Comparison of ENCODE assay signal across 9 mouse cellular contexts in genomic region chr17:12799368-12800275, GRCm38 (mm10). TPM values are rescaled to one million over a fixed set of nuclear protein-coding genes. Genes with fewer than 3 reads are reported as not detected.
DNase-seq lines count a peak whose midpoint lies in the region; ATAC-seq lines count a peak whose summit lies in the region.
"Had no signal": no experiment of that assay in that cellular context is flagged by ENCODE, and none has a peak within 500 bp of the region (broad histone marks: within the 10 kb centered on the region; RNA-seq: fewer than 3 reads in every experiment).

No protein-coding gene starts in this region.

- WGBS in lung, embryonic 16.5 days, result 45% methylated on average over 12 of the region's 12 CpGs
- 63% methylated on average over 12 of the region's 12 CpGs for WGBS in stomach, embryonic 15.5 days

- H3K4me3 ChIP-seq in lung, embryonic 16.5 days (ENCODE audit: low read length), result no peak overlapping the region
- H3K4me3 ChIP-seq in stomach, embryonic 15.5 days (replicated peaks), result no peak overlapping the region
- H3K4me3 ChIP-seq: neural tube, embryonic 12.5 days had no signal

- no peak overlapping the region for H3K4me2 ChIP-seq in lung, embryonic 16.5 days (ENCODE audit: low read depth, low read length)
- no peak overlapping the region for H3K4me2 ChIP-seq in stomach, embryonic 15.5 days
- H3K4me2 ChIP-seq: neural tube, embryonic 12.5 days had no signal

- no peak overlapping the region for H3K9ac ChIP-seq in lung, embryonic 16.5 days (ENCODE audit: low read length)
- H3K9ac ChIP-seq in stomach, embryonic 15.5 days, result no peak overlapping the region
- H3K9ac ChIP-seq: neural tube, embryonic 12.5 days had no signal

- intact Hi-C loops in heart, postnatal 14 days (cut with DNase I), result no loop called here

- peaks cover 7% of the 10 kb centered on the region for H3K4me1 ChIP-seq in lung, embryonic 16.5 days (replicated peaks; ENCODE audit: control insufficient read depth, insufficient read depth, low read length)
- peaks cover 16% of the 10 kb centered on the region for H3K4me1 ChIP-seq in stomach, embryonic 15.5 days
- H3K4me1 ChIP-seq: neural tube, embryonic 12.5 days had no signal

- ATAC-seq in lung, embryonic 16.5 days (ENCODE audit: low read depth), result peak; percentile 92
- ATAC-seq in stomach, embryonic 15.5 days (ENCODE audit: insufficient read depth, low FRiP score, low read depth), result peak; percentile 69
- no peak for ATAC-seq in erythroblast, adult 5-6 weeks (replicated peaks; ENCODE audit: low FRiP score, poor library complexity, severe bottlenecking)

- H3K27me3 ChIP-seq in lung, embryonic 16.5 days (ENCODE audit: control insufficient read depth, insufficient read depth, low read depth, low read length), result no peaks in the 10 kb centered on the region
- H3K27me3 ChIP-seq in stomach, embryonic 15.5 days (replicated peaks), result no peaks in the 10 kb centered on the region
- H3K27me3 ChIP-seq: neural tube, embryonic 12.5 days had no signal

- H3K36me3 ChIP-seq in lung, embryonic 16.5 days (ENCODE audit: control insufficient read depth, insufficient read depth, low read length), result no peaks in the 10 kb centered on the region
- no peaks in the 10 kb centered on the region for H3K36me3 ChIP-seq in stomach, embryonic 15.5 days
- H3K36me3 ChIP-seq: neural tube, embryonic 12.5 days had no signal

- no peaks in the 10 kb centered on the region for H3K9me3 ChIP-seq in lung, embryonic 16.5 days (ENCODE audit: control insufficient read depth, low read length)
- no peaks in the 10 kb centered on the region for H3K9me3 ChIP-seq in stomach, embryonic 15.5 days
- H3K9me3 ChIP-seq: neural tube, embryonic 12.5 days had no signal

- H3K27ac ChIP-seq in lung, embryonic 16.5 days (ENCODE audit: low read length), result peak overlapping the region; percentile 77
- H3K27ac ChIP-seq in stomach, embryonic 15.5 days, result peak overlapping the region; percentile 45; the same call in 1 of the 2 replicates
- H3K27ac ChIP-seq: neural tube, embryonic 12.5 days had no signal

- peak; percentile 33 for DNase-seq in adrenal gland, adult 8-10 months
- DNase-seq in adrenal gland, postnatal 10 days, result no peak
- no peak for DNase-seq in lung, postnatal 36 days
- DNase-seq in heart, postnatal 14 days, result peak; percentile 28 to 34
- no peak for DNase-seq in cerebellum, adult 18-20 months

RNA-seq across cellular contexts. Expression of gene Igf2r, which starts 30.2 kb away (rescaled TPM):
- total RNA-seq in adrenal gland, adult 8-10 months (2022), result 10 to 100 TPM; 75.7 to 93.3 (median 83.9) TPM
- 10 to 100 TPM; 60.7 to 77.0 TPM for total RNA-seq in adrenal gland, postnatal 10 days (2021)
- 59.0 and 64.4 TPM in 2 replicates for polyA plus RNA-seq in lung, embryonic 16.5 days (2015; fragmentation: Nextera tagmentation; extraction: Ambion mirVana)
- 100 to 1,000 TPM; 131 to 132 TPM for total RNA-seq in heart, postnatal 14 days (2021)
- polyA plus RNA-seq in stomach, embryonic 15.5 days (2015; fragmentation: Nextera tagmentation; extraction: Ambion mirVana), result 35.1 and 36.1 TPM in 2 replicates
- 0.96 and 3.3 TPM in 2 replicates for total RNA-seq in erythroblast, adult 5-6 weeks (2015; ENCODE audit: low replicate concordance)
- total RNA-seq in erythroblast, adult 5-6 weeks (2017; ENCODE audit: low replicate concordance), result 4.9 TPM in 2 replicates

Comparison
In these comparisons a context has a peak if more than half of its experiments do, and no peak if none do; other contexts are left out.
1. DNase-seq: peak in adrenal gland, adult 8-10 months (single experiment) and heart, postnatal 14 days (2 of 2); none in adrenal gland, postnatal 10 days (single experiment), lung, postnatal 36 days (single experiment) and cerebellum, adult 18-20 months (0 of 2).
2. RNA of gene Igf2r, which starts 30.2 kb away (total RNA-seq): 131 to 132 TPM in heart, postnatal 14 days, 75.7 to 93.3 TPM in adrenal gland, adult 8-10 months and 60.7 to 77.0 TPM in adrenal gland, postnatal 10 days; 0.96 to 4.9 TPM in erythroblast, adult 5-6 weeks; every median in the first group is over 10 times any median in the second.